Mouse (Mus musculus) hindbrain, embryonic 13.5 days (tissue): ENCODE results near the gene Srsf9. TPM values are rescaled to one million over a fixed set of nuclear protein-coding genes. Genes with fewer than 3 reads are reported as not detected.
"Not testable (repeated sequence)": the region's sequence is repeated elsewhere in the genome, so short reads cannot be mapped to it uniquely, and the experiment has no call there.

Source experiments
- ATAC-seq: fragments of 200-750 bp; cut with Nextera tagmentation; 2 replicates; pipeline ENCODE4 v1.8.0; 2017; ENCODE audit warnings: moderate TSS enrichment; ENCODE audit not compliant: low FRiP score
- H3K27ac ChIP-seq: fragments of 300-500 bp; sonication (generic); 2 replicates; pipeline ENCODE4 v1.5.1; 2015; ENCODE audit warnings: inconsistent platforms, mild to moderate bottlenecking, moderate library complexity
- H3K27me3 ChIP-seq: fragments of 300-500 bp; sonication (generic); 2 replicates; pipeline ENCODE4 v1.6.1; 2015; ENCODE audit warnings: mild to moderate bottlenecking, inconsistent platforms
- H3K36me3 ChIP-seq: fragments of 300-500 bp; sonication (generic); 2 replicates; pipeline ENCODE4 v1.6.1; 2015; ENCODE audit warnings: mild to moderate bottlenecking, inconsistent platforms
- H3K4me1 ChIP-seq: fragments of 300-500 bp; sonication (generic); replicated peaks from 2 replicates; pipeline ENCODE4 v1.6.1; 2015; ENCODE audit warnings: inconsistent platforms
- H3K4me2 ChIP-seq: fragments of 300-500 bp; sonication (generic); 2 replicates; pipeline ENCODE4 v1.6.1; 2015; ENCODE audit warnings: inconsistent platforms, mild to moderate bottlenecking, moderate library complexity
- H3K4me3 ChIP-seq: fragments of 300-500 bp; sonication (generic); 2 replicates; pipeline ENCODE4 v1.5.1; 2015; ENCODE audit warnings: mild to moderate bottlenecking, inconsistent platforms
- H3K9ac ChIP-seq: fragments of 300-500 bp; sonication (generic); 2 replicates; pipeline ENCODE4 v1.6.1; 2015; ENCODE audit warnings: mild to moderate bottlenecking, inconsistent platforms
- H3K9me3 ChIP-seq: fragments of 300-500 bp; sonication (generic); 2 replicates; pipeline ENCODE4 v1.6.1; 2016; ENCODE audit warnings: inconsistent platforms
- WGBS: fragments of 180-500 bp; shearing (Covaris S2); methylation state at CpG from one replicate; pipeline ENCODE4 v1.1.7; 2015; 5-methylcytosine and 5-hydroxymethylcytosine counted together
- polyA plus RNA-seq: library from polyadenylated mRNA; unstranded; fragments of >200 nt; fragmentation: Nextera tagmentation; extraction: Ambion mirVana; gene quantifications from 2 replicates; pipeline ENCODE4 v1.2.1, GENCODE M21; 2015

The Srsf9 gene
- polyA plus RNA-seq, 1 experiment from 2014 or later = 181 TPM

DNA sequence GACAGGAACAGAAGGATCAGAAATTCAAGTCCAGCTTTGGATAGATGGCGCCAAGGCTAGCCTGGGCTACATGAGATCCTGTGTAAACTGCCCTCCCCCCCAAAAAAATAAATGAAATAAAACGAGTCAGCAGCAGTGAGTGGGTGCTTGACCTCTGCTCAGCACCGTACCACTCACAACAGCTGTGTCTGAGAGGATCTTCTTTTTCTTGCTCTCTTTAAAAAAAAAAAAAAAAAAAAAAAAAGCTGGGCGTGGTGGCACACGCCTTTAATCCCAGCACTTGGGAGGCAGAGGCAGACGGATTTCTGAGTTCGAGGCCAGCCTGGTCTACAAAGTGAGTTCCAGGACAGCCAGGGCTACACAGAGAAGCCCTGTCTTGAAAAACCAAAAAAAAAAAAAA is 24.8 kb upstream of the Srsf9 start:
- H3K9me3 ChIP-seq, H3K27me3 ChIP-seq, ATAC-seq, H3K4me3 ChIP-seq, H3K27ac ChIP-seq: not testable (repeated sequence)
- H3K36me3 ChIP-seq = peaks cover 18% of the 10 kb centered on the region
- H3K4me1 ChIP-seq = peaks cover 34% of the 10 kb centered on the region
- H3K9ac ChIP-seq = peak overlapping the region; percentile 72; the same call in 1 of the 2 replicates
- peak overlapping the region; percentile 84; the same call in 1 of the 2 replicates for H3K4me2 ChIP-seq
- 87% methylated on average over 7 of the region's 7 CpGs for WGBS

DNA sequence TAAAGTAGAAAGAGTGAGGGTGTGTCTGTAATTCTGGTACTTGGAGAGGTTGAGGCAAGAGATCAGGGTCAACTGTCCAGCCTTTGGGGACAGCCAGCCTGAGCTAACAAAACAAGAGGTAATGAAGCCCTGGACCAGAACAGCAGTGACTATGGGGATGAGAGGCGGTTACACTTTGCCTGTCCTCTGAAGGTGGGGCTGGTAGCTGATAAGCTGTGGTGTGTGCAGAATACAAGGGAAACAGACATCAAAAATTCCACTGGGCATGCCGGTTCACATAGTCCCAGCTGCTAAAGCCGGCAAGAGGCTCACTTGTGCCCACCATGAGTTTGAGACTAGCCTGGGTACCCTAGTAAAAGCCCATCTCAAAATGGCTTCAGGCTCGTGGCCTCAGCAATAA is 14.6 kb upstream of the Srsf9 start:
- Histone ChIP-seq H3K9me3 (no peaks in the 10 kb centered on the region), H3K36me3 (no peaks in the 10 kb centered on the region; the same call in 1 of the 2 replicates), H3K27ac (no peak overlapping the region), H3K9ac (no peak overlapping the region), H3K4me2 (no peak overlapping the region), H3K27me3 (no peaks in the 10 kb centered on the region; the same call in 1 of the 2 replicates), H3K4me1 (peaks cover 20% of the 10 kb centered on the region), H3K4me3 (no peak overlapping the region)
- WGBS = 80% methylated on average over 4 of the region's 4 CpGs
- ATAC-seq = no peak

DNA sequence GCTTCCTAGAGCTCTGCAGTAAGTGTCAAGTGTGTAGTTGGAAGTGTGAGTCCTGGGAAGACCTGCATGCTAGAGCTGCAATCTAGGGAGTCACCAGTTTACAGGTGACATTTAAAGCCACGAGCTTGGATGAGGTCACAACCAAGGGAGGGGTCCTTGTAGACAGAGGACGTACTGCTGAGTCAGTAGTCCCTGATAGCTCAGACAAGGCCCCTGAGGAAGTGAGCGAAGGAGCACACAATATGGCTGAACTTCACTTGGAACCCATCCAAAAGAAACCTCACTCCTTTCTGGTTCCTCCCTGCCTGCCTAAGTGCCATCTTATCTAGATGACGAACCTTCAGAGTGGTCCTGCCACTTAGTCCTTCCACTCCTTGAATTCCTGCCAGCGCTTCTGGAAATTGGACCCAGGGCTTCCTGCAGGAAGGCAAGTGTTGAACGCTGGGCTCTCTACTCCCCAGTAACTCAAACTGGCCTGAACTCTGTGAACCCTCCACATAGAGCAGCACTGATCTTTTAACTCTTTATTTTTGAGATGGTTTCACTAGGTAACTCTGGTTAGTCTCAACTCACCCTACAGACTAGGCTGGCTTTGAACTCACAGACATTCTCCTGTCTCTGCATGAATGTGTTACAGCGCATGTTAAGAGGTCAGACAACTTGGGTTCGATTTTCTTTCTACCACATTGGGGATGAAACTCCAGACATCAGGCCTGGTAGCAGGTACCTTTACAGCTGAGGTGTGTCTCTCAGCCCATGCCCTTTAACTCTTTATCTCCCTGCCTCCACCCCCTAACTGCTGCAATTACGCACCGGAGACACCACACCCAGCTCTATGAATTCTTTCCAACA is 13.9 kb upstream of the Srsf9 start:
- H3K36me3 ChIP-seq = no peaks in the 10 kb centered on the region; the same call in 1 of the 2 replicates
- ATAC-seq = no peak

DNA sequence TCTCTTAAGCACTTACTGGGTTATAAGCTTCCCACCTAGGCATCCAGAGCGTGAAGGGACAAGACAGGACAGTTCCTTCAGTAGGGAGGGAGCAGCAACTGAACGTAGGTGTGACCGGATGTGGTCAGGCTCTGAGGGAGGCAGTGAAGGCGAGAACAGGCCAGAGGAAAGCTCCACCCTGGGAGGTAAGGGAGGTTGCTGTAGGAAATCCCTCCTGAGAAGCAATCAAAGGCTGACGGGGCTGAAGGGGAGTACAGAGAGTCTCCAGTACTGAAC is 13.4 kb upstream of the Srsf9 start:
- WGBS = 56% methylated on average over 5 of the region's 5 CpGs
- 0 out of 2 replicates have a peak overlapping the region, but pooled peaks have one; percentile 13 for H3K9ac ChIP-seq

More for the DNA sequence above, 13.9 kb upstream of the Srsf9 start:
- no peak overlapping the region for H3K4me2 ChIP-seq
- no peaks in the 10 kb centered on the region; the same call in 1 of the 2 replicates for H3K27me3 ChIP-seq
- 0 out of 2 replicates have a peak overlapping the region, but pooled peaks have one; percentile 30 for H3K27ac ChIP-seq
- H3K9me3 ChIP-seq = no peaks in the 10 kb centered on the region
- H3K9ac ChIP-seq = no peak overlapping the region
- 85% methylated on average over 10 of the region's 10 CpGs for WGBS
- peaks cover 27% of the 10 kb centered on the region for H3K4me1 ChIP-seq
- H3K4me3 ChIP-seq = no peak overlapping the region

DNA sequence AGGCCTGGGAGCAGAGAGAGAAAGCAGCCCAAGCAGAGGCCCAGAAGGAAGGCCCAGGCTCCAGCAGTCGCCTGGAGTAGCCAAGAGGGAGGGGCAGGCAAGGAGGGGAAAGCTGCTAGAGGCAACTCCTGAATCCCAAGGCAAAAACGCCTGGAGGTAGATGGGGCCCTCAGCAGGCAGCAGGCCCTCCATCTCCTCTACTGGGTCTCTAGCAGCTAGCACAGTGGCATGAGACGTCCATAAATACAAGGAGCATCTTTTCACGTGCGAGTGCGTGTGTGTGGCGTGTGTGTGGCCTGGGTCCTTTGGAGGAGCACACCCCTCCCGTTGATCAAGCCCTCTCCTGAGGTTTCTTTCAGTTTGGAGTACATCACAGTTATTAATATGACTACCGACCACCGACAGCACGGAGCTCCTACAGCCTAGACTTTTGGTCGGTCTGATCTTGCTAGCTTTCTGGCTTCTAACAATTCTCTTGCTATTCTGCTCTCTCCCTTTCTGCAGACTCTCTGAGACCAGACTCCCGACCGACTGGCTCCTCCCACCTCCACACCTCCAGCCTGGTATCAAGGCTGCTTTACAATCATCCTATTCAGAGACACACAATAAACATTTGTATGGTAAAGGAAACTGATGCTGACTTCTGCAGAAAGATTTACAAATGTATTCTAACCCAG is 9.9 kb upstream of the Srsf9 start:
- peak overlapping the region; percentile 88 for H3K27ac ChIP-seq
- H3K9me3 ChIP-seq = no peaks in the 10 kb centered on the region
- no peak overlapping the region for H3K4me3 ChIP-seq
- H3K36me3 ChIP-seq = no peaks in the 10 kb centered on the region
- no peaks in the 10 kb centered on the region for H3K27me3 ChIP-seq
- H3K4me1 ChIP-seq = peaks cover 46% of the 10 kb centered on the region
- 10% methylated on average over 14 of the region's 14 CpGs for WGBS
- peak overlapping the region; percentile 61 for H3K9ac ChIP-seq
- ATAC-seq = peak; percentile 40; the same call in 1 of the 2 replicates
- peak overlapping the region; percentile 16 for H3K4me2 ChIP-seq

More for the DNA sequence above, 13.4 kb upstream of the Srsf9 start:
- no peaks in the 10 kb centered on the region for H3K9me3 ChIP-seq
- no peak for ATAC-seq
- H3K36me3 ChIP-seq = no peaks in the 10 kb centered on the region; the same call in 1 of the 2 replicates
- H3K4me2 ChIP-seq = no peak overlapping the region
- H3K27ac ChIP-seq = 0 out of 2 replicates have a peak overlapping the region, but pooled peaks have one; percentile 30
- H3K27me3 ChIP-seq = no peaks in the 10 kb centered on the region
- H3K4me1 ChIP-seq = peaks cover 32% of the 10 kb centered on the region
- H3K4me3 ChIP-seq = no peak overlapping the region

DNA sequence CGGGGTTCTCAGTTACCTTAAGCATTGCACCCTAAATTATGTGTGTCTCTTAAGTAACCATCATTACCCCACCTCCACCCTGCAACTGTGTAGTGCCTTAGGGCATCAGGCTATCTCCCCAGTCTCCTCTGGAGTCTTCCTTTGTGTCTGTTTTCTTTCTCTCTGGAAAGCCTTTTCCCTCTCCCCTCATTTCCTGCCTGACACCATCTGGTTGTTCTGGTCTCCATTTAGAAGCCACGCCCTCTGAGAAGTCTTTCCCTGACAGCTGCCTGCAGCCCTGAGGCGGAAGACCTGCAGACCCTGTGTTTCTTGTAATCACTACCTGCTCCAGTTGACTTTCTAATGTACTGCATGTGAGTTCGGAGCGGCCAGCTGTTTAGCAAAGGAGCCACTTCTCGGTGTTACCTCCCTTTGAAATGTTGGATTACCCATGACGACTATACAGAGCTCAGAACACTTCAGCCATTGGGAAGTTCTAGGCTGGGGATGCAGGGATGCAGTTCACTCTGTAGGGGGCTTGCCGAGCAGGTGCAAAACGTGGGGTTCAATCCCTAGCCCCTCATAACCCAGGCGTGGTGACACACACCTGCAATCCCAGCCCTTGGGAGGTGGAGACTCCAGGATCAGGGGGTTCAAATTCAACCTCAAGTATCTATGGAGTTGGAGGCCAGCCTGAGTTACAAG is 9.2 kb upstream of the Srsf9 start:
- Histone ChIP-seq H3K27ac (peak overlapping the region; percentile 88), H3K4me2 (peak overlapping the region; percentile 16), H3K4me3 (no peak overlapping the region), H3K36me3 (no peaks in the 10 kb centered on the region), H3K9me3 (no peaks in the 10 kb centered on the region), H3K27me3 (no peaks in the 10 kb centered on the region), H3K4me1 (peaks cover 46% of the 10 kb centered on the region), H3K9ac (peak overlapping the region; percentile 61; the same call in 1 of the 2 replicates)
- ATAC-seq = peak; percentile 68
- whole genome bisulfite sequencing = 5% methylated on average over 10 of the region's 10 CpGs

DNA sequence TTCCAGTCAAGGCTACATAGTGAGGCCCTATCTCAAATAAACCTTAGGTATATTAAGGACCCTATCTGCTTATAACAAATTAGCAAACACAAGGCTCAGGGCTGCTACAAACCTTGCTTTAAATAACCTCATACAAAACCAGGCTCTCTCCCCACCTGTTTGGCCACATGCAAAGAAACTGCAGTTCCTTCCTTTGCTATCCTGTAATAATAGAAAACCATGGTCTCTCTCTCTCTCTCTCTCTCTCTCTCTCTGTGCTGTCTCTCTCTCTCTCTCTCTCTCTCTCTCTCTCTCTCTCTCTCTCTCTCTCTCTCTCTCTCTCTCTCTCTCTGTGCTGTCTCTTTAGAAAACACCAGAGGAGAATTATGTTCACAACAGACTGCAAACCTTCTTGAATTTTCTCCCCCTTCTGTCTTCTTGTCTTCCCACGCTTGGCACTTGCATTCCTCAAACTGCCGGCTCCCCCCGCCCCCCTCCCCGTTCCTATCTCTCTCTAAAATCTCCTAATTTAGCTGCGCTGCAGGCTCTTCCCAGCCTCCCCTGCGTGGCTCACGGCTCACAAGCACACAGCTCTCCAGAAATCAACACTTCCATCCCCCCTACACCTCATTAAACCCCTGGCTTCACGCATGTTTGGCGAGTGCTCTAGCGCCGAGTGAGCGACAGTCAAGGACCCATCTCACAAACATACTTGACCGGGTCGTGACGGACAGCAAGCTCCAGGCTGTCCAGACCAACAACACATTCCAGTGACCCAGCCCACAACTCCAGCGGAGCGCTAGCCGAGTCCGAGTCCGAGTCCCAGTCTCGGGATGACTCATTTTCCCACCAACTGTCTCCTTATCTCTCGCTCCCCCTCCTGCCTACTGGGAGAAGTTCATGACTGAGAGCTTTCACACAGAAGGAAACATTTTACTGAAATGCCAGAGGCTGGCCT is 7.7 kb upstream of the Srsf9 start:
- H3K4me2 ChIP-seq = peak overlapping the region; percentile 77
- no peaks in the 10 kb centered on the region for H3K36me3 ChIP-seq
- H3K9me3 ChIP-seq = no peaks in the 10 kb centered on the region
- WGBS = under 1% methylated on average over 22 of the region's 22 CpGs
- peak overlapping the region; percentile 80 for H3K27ac ChIP-seq
- ATAC-seq = peak; percentile 50
- peak overlapping the region; percentile 40 for H3K4me3 ChIP-seq
- peak overlapping the region; percentile 65 for H3K9ac ChIP-seq
- no peaks in the 10 kb centered on the region for H3K27me3 ChIP-seq
- H3K4me1 ChIP-seq = peaks cover 40% of the 10 kb centered on the region

DNA sequence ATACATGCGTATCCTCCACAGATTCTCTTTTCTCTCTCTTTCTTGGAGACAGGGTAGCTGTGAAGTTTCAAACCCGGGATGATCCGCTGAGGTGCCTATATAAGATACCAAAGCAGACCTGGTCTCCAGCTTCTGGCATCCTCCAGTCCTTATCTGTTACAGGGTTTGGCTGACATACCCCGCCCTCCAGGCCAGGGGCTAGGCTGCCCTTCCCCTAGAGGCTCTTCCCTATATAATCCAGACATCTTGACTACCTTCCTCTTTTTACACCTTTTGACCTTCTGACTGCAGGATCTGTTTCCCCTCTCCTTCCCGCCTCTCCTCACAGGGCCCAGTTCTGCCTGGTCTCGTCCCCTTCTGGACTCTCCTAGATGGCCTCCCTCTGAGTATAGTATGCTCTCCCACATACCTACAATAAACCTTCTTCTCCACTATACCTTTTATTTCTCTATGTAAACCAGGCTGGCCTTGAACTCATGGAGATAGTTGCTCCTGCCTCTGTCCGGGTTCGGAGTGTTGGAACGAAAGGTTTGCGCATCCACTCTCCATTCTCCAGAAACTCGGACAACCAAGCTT is 633 bp upstream of the Srsf9 start:
- Histone ChIP-seq H3K4me3 (peak overlapping the region; percentile 98), H3K4me1 (peaks cover 42% of the 10 kb centered on the region), H3K27me3 (no peaks in the 10 kb centered on the region), H3K9me3 (no peaks in the 10 kb centered on the region), H3K9ac (peak overlapping the region; percentile 94), H3K27ac (peak overlapping the region; percentile 93), H3K4me2 (peak overlapping the region; percentile 93), H3K36me3 (peaks cover 15% of the 10 kb centered on the region)
- peak; percentile 53 for ATAC-seq
- WGBS = 31% methylated on average over 11 of the region's 11 CpGs

DNA sequence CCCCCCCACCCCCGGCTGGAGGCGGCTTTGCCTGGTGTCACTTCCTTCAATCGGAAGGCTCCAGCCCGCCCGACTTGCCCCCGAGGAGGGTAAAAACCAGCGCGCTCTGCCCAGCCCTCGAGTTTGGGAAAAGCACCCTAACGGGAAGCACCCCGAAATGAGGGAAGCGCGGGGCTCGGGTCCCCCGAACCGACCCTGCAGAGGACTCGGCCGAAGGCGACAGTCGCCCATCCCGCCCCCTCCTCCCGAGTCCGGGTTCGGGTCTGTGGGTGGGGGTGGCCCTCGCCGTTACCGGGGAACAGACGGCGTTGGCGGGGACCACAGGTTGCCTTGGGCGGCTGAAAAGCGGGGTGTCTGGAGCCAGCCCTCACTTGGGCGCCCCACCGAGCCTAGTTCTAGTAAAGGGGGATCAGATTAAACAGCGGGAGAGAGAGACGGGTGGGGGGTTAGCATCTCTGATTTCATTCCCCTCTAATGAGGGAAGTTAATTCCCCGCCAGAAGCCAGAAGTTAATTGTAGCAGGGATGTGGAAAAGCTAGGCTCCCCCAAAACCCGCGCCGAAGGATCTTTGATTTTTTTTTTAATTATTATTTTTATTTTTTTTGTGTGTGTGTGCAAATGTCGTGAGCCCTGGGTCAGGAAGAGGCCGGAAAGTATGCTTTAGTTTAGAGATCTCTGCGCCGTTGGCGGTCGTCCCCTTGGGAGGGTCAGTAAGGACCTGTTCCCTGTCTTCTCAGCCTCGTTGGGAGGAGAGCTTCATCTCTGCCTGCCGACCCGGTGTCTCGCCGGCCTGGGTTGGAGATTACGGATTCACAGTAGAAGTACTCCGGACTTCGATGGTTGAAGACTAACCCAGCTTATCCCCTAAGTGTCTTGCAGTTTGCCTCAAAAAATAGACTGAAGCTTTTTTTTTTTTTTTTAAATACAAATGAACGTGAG is 902 bp downstream of the Srsf9 start:
- peaks cover 42% of the 10 kb centered on the region for H3K4me1 ChIP-seq
- peak overlapping the region; percentile 98 for H3K4me3 ChIP-seq
- peak overlapping the region; percentile 94 for H3K9ac ChIP-seq
- H3K9me3 ChIP-seq = no peaks in the 10 kb centered on the region
- peaks cover 31% of the 10 kb centered on the region for H3K36me3 ChIP-seq
- peak overlapping the region; percentile 93 for H3K27ac ChIP-seq
- ATAC-seq = peak; percentile 44; the same call in 1 of the 2 replicates
- peak overlapping the region; percentile 93 for H3K4me2 ChIP-seq
- under 1% methylated on average over 54 of the region's 55 CpGs for WGBS
- no peaks in the 10 kb centered on the region for H3K27me3 ChIP-seq

DNA sequence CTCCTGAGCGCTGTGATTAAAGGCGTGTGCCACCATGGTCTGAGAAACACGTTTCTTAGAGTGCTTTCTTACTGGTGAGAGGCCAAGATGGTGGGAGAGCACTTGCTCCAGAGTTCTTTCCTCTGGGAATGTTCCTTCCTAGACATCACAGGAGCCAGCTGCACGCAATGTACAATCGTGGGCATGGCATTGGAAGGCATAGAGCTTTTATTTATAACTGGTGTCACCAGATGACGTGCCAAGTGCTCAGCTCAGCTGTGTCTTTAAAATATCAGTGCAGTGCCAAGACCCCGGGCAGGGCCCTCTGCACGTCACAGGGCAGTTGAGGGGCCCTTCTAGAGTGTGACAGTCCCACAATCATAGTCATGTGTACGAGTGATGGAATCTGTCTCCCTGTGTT is 4.0 kb downstream of the Srsf9 start:
- H3K9ac ChIP-seq = 0 out of 2 replicates have a peak overlapping the region, but pooled peaks have one; percentile 24
- H3K36me3 ChIP-seq = peaks cover 61% of the 10 kb centered on the region
- H3K4me1 ChIP-seq = peaks cover 38% of the 10 kb centered on the region
- H3K4me2 ChIP-seq = no peak overlapping the region
- H3K4me3 ChIP-seq = no peak overlapping the region
- no peak for ATAC-seq
- H3K9me3 ChIP-seq = no peaks in the 10 kb centered on the region
- WGBS = 92% methylated on average over 9 of the region's 9 CpGs
- H3K27ac ChIP-seq = no peak overlapping the region
- H3K27me3 ChIP-seq = no peaks in the 10 kb centered on the region
